Mouse (Mus musculus): ENCODE results near the gene Slc5a3. TPM values are rescaled to one million over a fixed set of nuclear protein-coding genes. Genes with fewer than 3 reads are reported as not detected.

The Slc5a3 gene
- 9.5 and 10.5 TPM in 2 replicates for polyA plus RNA-seq (2015; fragmentation: Nextera tagmentation; extraction: Ambion mirVana)

DNA sequence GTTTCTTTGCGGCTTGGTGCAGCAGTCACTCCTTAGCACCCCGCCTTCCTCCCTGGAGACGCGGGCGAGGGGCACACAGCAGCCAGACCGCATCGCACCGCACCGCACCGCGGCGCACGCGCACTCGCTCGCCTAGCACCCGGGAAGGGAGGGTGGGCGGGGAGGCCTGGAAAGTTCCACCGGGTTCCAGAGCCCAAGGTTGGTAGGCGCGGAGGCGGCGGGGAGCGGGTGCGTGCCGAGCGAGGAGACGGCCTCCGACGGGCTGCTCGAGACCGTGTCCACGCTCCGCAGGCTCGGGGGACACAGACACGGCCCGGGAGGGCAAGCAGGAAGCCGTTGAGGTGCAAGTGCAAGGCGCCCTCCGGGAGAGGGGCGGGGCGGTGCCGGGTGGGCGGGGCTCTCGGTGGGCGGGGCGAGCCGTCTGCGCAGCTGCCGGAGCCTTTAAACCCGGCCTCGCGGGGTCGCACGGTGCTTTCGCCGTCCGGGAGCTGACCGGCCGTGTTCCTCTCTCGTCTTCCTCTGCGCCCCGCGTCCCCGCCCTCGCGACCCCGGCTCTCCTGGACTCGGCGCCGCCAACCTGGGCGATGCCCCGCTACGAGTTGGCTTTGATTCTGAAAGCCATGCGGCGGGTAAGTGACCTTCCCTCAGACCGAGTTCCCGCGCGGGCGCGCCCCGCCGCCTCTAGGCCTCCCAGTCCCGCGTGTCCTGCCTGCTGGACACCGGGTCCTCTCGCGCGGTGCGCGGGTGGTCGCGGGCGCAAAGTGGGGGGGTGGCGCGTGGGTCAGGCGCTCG is at the start of gene Slc5a3, which contains the start of the genes Mrps6 and Gm49711:
TSS of gene Slc5a3 (plus strand) at position 471 of the 792 bp plus-strand sequence.
TSS of gene Mrps6 (plus strand) at position 419 of the 792 bp plus-strand sequence.
TSS of gene Gm49711 (plus strand) at position 465 of the 792 bp plus-strand sequence.
- Histone ChIP-seq H3K9ac (peak within 1 kb of the TSS; percentile 90), H3K4me2 (peak within 1 kb of the TSS; percentile 81), H3K27ac (peak within 1 kb of the TSS; percentile 94), H3K4me3 (replicated peaks) (peak within 1 kb of the TSS; percentile 95), H3K36me3 (peaks cover 24% of the 10 kb centered on the region), H3K9me3 (replicated peaks) (0 out of 2 replicates have a peak, but pooled peaks cover 5% of the 10 kb centered on the region), H3K27me3 (no peaks in the 10 kb centered on the region), H3K4me1 (peaks cover 23% of the 10 kb centered on the region)
- under 1% methylated on average over 88 of the region's 99 CpGs for WGBS
- peak; percentile 95 for ATAC-seq (replicated peaks; ENCODE audit: low FRiP score)

DNA sequence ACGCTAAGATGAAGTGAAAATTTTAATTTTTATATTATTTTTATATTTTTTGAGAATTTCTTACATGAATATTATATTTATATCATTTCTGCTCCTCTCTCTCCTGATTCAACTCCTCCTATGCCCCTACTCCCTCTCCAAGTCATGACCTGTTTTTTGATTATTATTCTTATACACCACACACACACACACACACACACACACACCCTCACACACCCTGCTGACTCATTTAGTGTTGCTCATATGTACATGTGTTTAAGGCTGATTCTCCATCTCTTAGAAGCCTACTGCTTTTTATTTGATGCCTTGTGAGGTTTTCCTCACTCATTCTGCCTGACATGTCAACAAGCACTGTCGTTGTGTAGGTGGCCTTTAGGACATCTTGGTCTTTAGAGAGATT is 48.5 kb upstream of the Slc5a3 start:
- Histone ChIP-seq H3K4me1 (0 out of 2 replicates have a peak, but pooled peaks cover 9% of the 10 kb centered on the region), H3K36me3 (no peaks in the 10 kb centered on the region), H3K9me3 (replicated peaks) (no peaks in the 10 kb centered on the region; the same call in 1 of the 2 replicates), H3K4me3 (replicated peaks) (no peak overlapping the region), H3K27me3 (no peaks in the 10 kb centered on the region), H3K4me2 (no peak overlapping the region), H3K9ac (no peak overlapping the region), H3K27ac (no peak overlapping the region)
- WGBS, result 94% methylated on average over 2 of the region's 2 CpGs
- ATAC-seq (replicated peaks; ENCODE audit: low FRiP score), result no peak

GRCm38 (mm10) chr16:92016792-92017191 is 41.3 kb upstream of the Slc5a3 start:
- no peak for ATAC-seq (replicated peaks; ENCODE audit: low FRiP score)
- H3K9me3 ChIP-seq (replicated peaks), result no peaks in the 10 kb centered on the region
- H3K4me1 ChIP-seq, result peaks cover 24% of the 10 kb centered on the region

DNA sequence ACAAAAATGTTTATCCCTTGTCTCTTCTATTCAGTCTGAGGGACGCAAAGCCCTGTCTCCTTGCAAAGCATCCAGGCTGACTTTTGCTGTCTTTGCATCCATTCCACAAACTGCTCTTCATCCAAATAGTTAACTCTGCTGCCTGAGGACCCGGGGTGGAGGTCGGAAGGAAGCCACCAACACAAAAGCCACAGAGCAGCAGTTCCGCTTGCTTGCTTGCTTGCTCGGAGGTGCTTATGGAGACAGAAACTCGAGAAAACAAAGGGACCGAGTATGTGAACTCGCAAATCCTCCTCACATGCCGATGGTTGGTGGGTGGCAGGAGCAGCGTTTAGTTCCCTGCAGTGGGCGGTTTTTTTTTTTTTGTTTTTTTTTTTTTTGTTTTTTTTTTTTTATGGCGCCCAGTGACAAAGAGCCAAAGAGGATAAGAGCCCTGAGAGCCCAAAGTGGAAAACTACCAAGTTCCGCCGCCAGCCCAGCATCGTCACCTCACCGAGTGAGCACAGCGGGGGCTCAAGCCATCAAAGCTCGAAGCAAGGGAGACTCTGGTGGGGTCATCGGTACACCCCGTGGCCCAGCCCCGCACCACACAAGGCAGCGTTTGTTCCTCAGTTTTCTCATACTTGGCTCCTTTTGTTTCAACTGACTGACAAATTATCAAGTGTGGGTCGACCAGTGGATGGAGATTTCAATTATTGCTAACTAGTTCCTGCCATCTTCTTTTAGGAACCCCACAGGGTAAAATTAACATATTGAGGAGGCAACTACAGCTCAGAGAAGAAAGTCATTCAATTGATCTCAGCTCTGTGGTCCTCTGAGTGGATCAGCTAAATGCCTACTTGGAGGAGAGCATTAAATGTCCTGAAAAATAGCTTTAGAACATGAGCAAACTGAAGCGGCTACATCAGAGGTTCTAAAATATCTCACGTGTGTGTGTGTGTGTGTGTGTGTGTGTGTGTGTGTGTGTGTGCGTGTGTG is 38.7 kb upstream of the Slc5a3 start:
- Histone ChIP-seq H3K27me3 (no peaks in the 10 kb centered on the region), H3K4me3 (replicated peaks) (peak overlapping the region; percentile 43), H3K9ac (peak overlapping the region; percentile 48), H3K9me3 (replicated peaks) (no peaks in the 10 kb centered on the region), H3K27ac (peak overlapping the region; percentile 77), H3K4me2 (peak overlapping the region; percentile 68), H3K36me3 (no peaks in the 10 kb centered on the region), H3K4me1 (peaks cover 18% of the 10 kb centered on the region)
- WGBS, result 7% methylated on average over 26 of the region's 26 CpGs
- ATAC-seq (replicated peaks; ENCODE audit: low FRiP score), result peak; percentile 68; the same call in 1 of the 2 replicates

More at GRCm38 (mm10) chr16:92016792-92017191, 41.3 kb upstream of the Slc5a3 start:
- H3K4me3 ChIP-seq (replicated peaks), result no peak overlapping the region
- no peak overlapping the region for H3K4me2 ChIP-seq
- H3K36me3 ChIP-seq, result no peaks in the 10 kb centered on the region
- no peak overlapping the region for H3K27ac ChIP-seq
- H3K9ac ChIP-seq, result no peak overlapping the region
- 75% methylated on average over 8 of the region's 8 CpGs for WGBS
- no peaks in the 10 kb centered on the region for H3K27me3 ChIP-seq

DNA sequence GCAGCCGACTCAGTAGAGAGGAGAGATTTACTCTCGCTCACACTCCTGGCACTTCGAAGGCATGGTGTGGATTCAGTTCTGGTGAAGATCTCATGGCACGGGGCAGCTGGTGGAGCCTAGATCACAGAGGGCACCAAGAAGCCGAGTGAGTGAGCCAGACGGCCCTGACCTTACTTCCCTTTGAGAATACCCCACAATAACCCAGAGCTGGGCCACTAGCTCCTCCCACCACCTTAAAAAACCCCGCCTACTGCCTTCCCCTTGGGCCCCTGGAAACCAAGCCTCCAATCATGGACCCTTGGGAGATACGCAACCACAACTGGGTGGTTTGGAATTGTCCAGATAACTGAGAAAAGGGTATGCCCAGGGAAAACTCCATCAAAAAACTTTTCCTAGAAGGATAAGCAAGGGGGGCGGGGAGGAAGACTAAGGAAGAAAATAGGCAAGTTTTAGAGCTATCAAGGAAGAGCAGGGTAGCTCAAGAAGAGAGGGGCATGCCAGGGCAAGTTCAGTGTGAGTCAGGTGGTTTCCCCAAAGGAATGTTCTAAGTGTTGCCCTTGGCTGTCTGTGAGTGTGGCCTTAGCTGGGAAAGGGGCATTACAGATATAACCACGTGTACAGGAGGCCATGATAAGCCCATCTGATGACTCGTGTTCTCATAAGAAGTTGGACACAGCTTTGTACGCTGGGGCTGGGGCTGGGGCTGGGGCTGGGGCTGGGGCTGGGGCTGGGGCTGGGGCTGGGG is 36.3 kb upstream of the Slc5a3 start:
- Histone ChIP-seq H3K9me3 (replicated peaks) (no peaks in the 10 kb centered on the region), H3K36me3 (no peaks in the 10 kb centered on the region), H3K9ac (no peak overlapping the region), H3K4me1 (peaks cover 18% of the 10 kb centered on the region), H3K27ac (no peak overlapping the region), H3K4me2 (no peak overlapping the region), H3K27me3 (no peaks in the 10 kb centered on the region), H3K4me3 (replicated peaks) (no peak overlapping the region)
- 81% methylated on average over 12 of the region's 12 CpGs for WGBS
- no peak for ATAC-seq (replicated peaks; ENCODE audit: low FRiP score)

DNA sequence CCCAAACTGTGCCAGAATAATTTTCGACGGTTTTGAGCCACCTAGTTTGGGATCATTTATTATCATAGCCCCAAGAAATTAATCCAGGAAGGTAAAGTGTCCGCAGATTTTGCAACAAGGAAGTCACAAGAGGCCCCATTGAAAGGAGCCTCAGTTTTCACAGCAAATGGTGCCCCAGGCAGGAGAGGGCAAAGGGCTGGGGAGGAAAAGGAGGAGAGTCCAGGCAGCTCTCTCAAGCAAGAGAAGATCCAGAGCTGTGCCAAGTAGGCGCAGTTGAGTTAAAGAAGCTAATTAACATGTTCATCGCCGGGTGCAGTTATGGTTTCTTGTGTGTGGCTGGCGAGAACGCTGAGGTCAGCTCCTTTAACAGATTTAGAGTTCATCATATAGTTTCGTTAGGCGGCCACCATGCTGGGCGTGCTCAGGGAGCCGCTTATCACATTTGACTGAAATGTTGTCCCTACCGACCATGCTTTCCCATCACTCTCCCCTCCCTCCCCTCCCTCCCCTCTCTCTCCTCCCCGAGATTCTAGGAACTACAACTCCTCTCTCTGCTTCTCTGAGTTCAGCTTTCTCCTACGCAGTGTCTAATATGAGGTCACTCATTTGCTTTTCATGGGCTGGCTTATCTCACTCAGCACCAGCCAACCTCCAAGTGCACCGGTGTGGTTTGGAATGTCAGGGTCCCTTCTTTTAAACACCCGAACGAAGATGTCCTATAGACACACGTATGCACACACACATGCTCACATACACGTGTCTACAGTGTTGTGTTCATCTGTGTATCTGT is 35.4 kb upstream of the Slc5a3 start:
- Histone ChIP-seq H3K4me2 (no peak overlapping the region), H3K4me3 (replicated peaks) (no peak overlapping the region), H3K4me1 (peaks cover 18% of the 10 kb centered on the region), H3K9ac (no peak overlapping the region), H3K27ac (no peak overlapping the region), H3K36me3 (no peaks in the 10 kb centered on the region), H3K27me3 (no peaks in the 10 kb centered on the region), H3K9me3 (replicated peaks) (no peaks in the 10 kb centered on the region)
- ATAC-seq (replicated peaks; ENCODE audit: low FRiP score), result no peak
- 76% methylated on average over 20 of the region's 20 CpGs for WGBS

DNA sequence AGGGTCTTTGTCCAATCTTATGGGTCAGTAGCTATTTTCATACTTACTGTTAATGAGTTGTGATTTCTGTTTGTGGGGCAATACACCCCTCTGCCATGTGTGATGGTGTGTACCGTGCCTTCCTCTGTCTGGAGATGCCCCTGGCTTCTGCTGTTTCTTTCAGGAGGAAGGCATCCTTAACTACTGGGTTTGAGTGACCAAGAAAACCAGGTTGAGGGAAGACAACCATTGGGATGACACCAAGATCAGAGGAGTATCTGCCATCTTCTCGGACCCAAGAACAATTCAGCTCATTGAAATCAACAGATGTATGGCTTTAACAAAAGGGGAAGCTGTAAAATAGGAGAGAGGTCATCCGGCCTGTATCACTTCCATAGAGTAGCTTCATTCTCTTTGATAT is 24.8 kb upstream of the Slc5a3 start:
- Histone ChIP-seq H3K27me3 (no peaks in the 10 kb centered on the region), H3K9me3 (replicated peaks) (no peaks in the 10 kb centered on the region), H3K4me1 (no peaks in the 10 kb centered on the region), H3K4me3 (replicated peaks) (no peak overlapping the region), H3K9ac (no peak overlapping the region), H3K27ac (no peak overlapping the region), H3K36me3 (no peaks in the 10 kb centered on the region), H3K4me2 (no peak overlapping the region)
- no peak for ATAC-seq (replicated peaks; ENCODE audit: low FRiP score)
- WGBS, result 87% methylated on average over 3 of the region's 3 CpGs

DNA sequence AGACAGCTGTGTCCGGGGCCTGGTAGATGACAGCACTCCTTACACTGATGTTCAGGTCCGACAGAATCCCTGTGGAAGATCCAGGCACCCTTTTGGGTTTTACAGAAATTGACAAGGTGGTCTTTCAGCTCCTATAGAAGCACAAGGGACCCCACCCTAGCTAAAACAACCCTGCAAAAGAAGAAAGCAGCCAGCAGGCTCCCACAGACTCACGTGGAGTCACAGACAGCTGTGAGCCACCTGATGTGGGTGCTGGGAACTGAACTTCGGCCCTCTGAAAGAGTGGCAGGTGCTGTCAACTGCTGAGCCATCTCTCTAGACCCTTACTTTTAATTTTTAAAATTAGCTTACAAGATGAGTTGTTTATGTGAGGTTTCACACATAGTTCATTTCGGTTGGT is 23.4 kb upstream of the Slc5a3 start:
- Histone ChIP-seq H3K9ac (no peak overlapping the region), H3K4me2 (no peak overlapping the region), H3K9me3 (replicated peaks) (no peaks in the 10 kb centered on the region), H3K36me3 (no peaks in the 10 kb centered on the region), H3K27ac (no peak overlapping the region), H3K4me1 (no peaks in the 10 kb centered on the region), H3K27me3 (no peaks in the 10 kb centered on the region), H3K4me3 (replicated peaks) (no peak overlapping the region)
- 79% methylated on average over 5 of the region's 5 CpGs for WGBS
- ATAC-seq (replicated peaks; ENCODE audit: low FRiP score), result no peak

DNA sequence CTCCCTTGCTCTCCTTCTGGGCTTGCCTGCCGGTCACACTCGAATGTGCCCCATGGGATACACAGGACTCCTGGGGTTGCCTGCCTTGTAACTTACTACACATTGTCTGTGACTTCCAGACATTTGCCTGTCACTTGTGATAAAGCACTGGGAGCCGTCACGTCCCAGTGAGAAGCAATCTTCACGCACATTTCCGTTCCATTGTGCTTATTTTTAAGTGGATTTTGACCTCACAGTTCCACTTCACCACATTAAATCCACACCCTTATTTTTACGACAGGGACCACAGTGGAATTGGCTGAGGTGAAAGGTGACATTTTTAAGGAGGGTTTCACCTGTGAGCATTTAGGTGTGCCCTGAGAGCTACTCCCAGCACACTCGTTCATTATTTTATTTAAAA is 21.4 kb upstream of the Slc5a3 start:
- no peak overlapping the region for H3K9ac ChIP-seq
- WGBS, result 47% methylated on average over 8 of the region's 8 CpGs
- H3K9me3 ChIP-seq (replicated peaks), result no peaks in the 10 kb centered on the region
- no peak overlapping the region for H3K27ac ChIP-seq
- H3K4me2 ChIP-seq, result no peak overlapping the region
- no peak for ATAC-seq (replicated peaks; ENCODE audit: low FRiP score)
- H3K4me1 ChIP-seq, result no peaks in the 10 kb centered on the region
- no peaks in the 10 kb centered on the region for H3K27me3 ChIP-seq
- no peak overlapping the region for H3K4me3 ChIP-seq (replicated peaks)
- H3K36me3 ChIP-seq, result no peaks in the 10 kb centered on the region

DNA sequence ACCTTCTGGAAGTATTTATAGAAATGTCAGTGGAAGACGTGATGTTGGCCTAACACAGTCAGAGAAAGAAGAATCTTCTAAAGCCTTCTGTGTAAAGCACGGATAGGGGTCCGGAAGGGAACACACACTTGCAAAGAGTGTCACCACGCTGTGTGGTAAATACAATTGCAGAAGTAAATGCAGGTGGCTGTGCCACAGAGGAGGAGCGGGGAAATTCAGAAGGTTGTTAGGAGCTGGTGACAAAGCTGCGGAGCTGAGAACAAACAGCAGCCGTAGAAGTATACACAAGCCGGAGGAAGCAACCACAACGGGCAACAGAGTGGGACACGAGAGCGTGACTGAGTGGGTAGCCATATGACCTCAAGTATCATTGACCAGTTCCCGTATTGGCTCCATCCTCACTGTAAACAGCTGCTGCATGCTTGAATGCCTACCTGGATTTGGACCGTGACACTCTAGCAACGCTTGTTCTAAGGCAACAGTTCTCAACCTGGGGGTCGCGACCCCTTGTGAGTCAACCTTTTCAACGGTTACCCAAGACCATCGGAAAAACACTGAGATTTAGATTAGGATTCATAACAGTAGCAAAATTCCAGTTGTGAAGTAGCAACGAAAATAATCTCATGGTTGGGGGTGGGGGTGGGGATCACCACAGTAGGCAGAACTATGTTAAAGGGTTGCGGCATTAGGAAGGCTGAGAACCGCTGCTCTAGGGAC is 20.1 kb upstream of the Slc5a3 start:
- Histone ChIP-seq H3K4me3 (replicated peaks) (no peak overlapping the region), H3K9ac (no peak overlapping the region)

More for the DNA sequence above, 20.1 kb upstream of the Slc5a3 start:
- no peaks in the 10 kb centered on the region for H3K9me3 ChIP-seq (replicated peaks)
- ATAC-seq (replicated peaks; ENCODE audit: low FRiP score), result 0 out of 2 replicates have a peak, but pooled peaks have one; percentile 40
- no peaks in the 10 kb centered on the region for H3K36me3 ChIP-seq
- no peaks in the 10 kb centered on the region for H3K4me1 ChIP-seq
- H3K4me2 ChIP-seq, result no peak overlapping the region
- H3K27me3 ChIP-seq, result no peaks in the 10 kb centered on the region
- no peak overlapping the region for H3K27ac ChIP-seq
- 77% methylated on average over 21 of the region's 21 CpGs for WGBS

All from kidney, embryonic 15.5 days (tissue).